Mouse (Mus musculus): ENCODE measurements around the gene Hsdl1. TPM values are rescaled to one million over a fixed set of nuclear protein-coding genes. Genes with fewer than 3 reads are reported as not detected.

Hsdl1 gene
- polyA plus RNA-seq, 1 experiment from 2014 or later, result 16.6 TPM

DNA sequence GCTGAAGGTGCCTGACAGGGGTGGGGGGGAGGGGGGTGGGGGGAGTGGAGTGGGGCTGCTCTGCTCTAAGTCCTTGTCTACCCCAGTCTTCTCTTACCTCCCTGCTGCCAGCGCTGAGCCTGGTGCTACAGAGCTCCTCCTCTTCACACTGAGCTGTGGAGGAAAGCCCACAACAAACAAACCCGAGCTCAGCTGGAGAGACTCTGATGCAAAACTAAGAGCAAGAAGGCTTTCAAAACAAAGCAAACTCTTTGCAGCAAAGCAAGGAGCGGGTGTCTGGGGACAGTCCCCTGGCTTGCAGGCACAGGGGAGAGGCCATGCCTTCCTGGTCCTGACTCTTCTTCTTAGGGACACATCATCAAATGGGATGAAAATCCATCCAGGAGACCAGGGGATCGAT is 5.1 kb downstream of the Hsdl1 start:
- Histone ChIP-seq H3K4me3 (ENCODE audit: low read depth, low read length) (no peak overlapping the region), H3K36me3 (ENCODE audit: control insufficient read depth, insufficient read depth) (peaks cover 16% of the 10 kb centered on the region), H3K4me1 (ENCODE audit: control insufficient read depth, low read depth, low read length) (peaks cover 22% of the 10 kb centered on the region), H3K27ac (ENCODE audit: low read length) (no peak overlapping the region), H3K27me3 (ENCODE audit: control insufficient read depth, insufficient read depth, low read depth, low read length) (no peaks in the 10 kb centered on the region), H3K9ac (ENCODE audit: low read depth, low read length) (no peak overlapping the region), H3K9me3 (replicated peaks; ENCODE audit: control insufficient read depth, low read length) (no peaks in the 10 kb centered on the region), H3K4me2 (ENCODE audit: low read depth, low read length) (no peak overlapping the region)
- whole genome bisulfite sequencing (ENCODE audit: insufficient replicate concordance), result 53% methylated on average over 4 of the region's 4 CpGs
- ATAC-seq (ENCODE audit: low read depth), result no peak

DNA sequence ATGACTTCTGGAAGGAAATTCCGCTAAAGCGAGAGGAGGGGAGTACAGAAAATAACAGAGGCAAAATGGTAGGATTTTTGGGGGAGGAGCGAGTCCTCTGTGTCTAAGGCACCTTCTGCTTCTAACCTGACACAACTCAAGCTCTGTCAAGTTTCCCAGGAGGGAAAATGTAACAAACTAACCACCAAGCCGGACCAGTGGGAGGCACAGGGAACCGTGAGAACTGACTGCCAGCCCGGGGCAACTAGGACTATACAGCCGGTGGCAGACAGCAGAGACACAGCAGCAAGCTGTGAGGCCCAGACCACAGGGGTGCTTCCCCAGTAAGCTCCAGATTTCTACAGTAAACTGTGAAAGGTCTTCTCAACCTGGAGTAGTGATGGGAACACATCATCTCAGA is 6.0 kb downstream of the Hsdl1 start:
- H3K9ac ChIP-seq (ENCODE audit: low read depth, low read length), result no peak overlapping the region
- peaks cover 16% of the 10 kb centered on the region for H3K36me3 ChIP-seq (ENCODE audit: control insufficient read depth, insufficient read depth)
- no peak overlapping the region for H3K27ac ChIP-seq (ENCODE audit: low read length)
- 71% methylated on average over 7 of the region's 7 CpGs for WGBS (ENCODE audit: insufficient replicate concordance)
- no peak overlapping the region for H3K4me3 ChIP-seq (ENCODE audit: low read depth, low read length)
- ATAC-seq (ENCODE audit: low read depth), result no peak
- H3K4me1 ChIP-seq (ENCODE audit: control insufficient read depth, low read depth, low read length), result peaks cover 19% of the 10 kb centered on the region
- no peaks in the 10 kb centered on the region for H3K27me3 ChIP-seq (ENCODE audit: control insufficient read depth, insufficient read depth, low read depth, low read length)
- H3K4me2 ChIP-seq (ENCODE audit: low read depth, low read length), result no peak overlapping the region
- H3K9me3 ChIP-seq (replicated peaks; ENCODE audit: control insufficient read depth, low read length), result no peaks in the 10 kb centered on the region

DNA sequence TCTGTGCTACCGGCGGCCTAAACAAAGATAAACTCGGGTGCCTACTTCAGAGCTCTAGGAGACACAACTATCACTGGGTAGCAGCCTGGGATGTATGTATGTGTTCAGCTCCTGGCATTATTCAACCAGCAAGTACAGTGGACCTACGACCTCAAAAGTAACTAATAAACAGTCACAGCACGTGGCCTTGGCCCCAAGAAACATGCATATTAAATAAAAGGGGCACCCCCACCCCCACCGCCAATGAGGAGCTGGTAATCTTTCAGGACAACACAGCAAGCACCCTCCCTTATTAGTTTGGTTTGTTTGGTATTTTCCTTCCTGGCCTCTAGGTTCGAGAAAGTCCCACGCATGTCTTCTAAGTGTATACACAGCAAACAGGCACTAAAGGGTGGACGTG is 6.7 kb downstream of the Hsdl1 start:
- Histone ChIP-seq H3K36me3 (ENCODE audit: control insufficient read depth, insufficient read depth) (peaks cover 20% of the 10 kb centered on the region), H3K4me2 (ENCODE audit: low read depth, low read length) (no peak overlapping the region), H3K4me1 (ENCODE audit: control insufficient read depth, low read depth, low read length) (peaks cover 12% of the 10 kb centered on the region), H3K4me3 (ENCODE audit: low read depth, low read length) (no peak overlapping the region), H3K9ac (ENCODE audit: low read depth, low read length) (no peak overlapping the region), H3K27me3 (ENCODE audit: control insufficient read depth, insufficient read depth, low read depth, low read length) (no peaks in the 10 kb centered on the region), H3K27ac (ENCODE audit: low read length) (no peak overlapping the region), H3K9me3 (replicated peaks; ENCODE audit: control insufficient read depth, low read length) (no peaks in the 10 kb centered on the region)
- no peak for ATAC-seq (ENCODE audit: low read depth)
- WGBS (ENCODE audit: insufficient replicate concordance), result 77% methylated on average over 9 of the region's 9 CpGs

DNA sequence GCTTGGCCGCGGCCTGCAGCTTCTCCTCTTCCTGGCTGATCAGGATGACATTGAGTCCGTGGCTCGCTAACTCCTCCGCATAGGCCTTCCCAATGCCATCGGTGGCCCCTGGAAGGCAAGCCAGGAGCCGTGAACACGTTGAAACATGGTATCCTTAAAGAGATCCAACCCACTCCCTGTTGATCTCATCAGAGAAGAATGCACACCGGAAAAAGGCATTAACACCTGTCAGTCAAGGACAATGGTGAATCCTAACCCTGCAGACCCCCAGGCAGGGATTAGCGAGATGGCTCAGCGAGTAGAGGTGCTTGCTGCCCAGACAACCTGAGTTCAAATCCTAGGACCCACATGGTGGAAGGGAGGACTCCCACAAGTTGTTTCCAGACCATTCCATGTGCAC is 8.6 kb downstream of the Hsdl1 start:
- Histone ChIP-seq H3K27me3 (ENCODE audit: control insufficient read depth, insufficient read depth, low read depth, low read length) (no peaks in the 10 kb centered on the region), H3K9ac (ENCODE audit: low read depth, low read length) (no peak overlapping the region), H3K27ac (ENCODE audit: low read length) (no peak overlapping the region), H3K9me3 (replicated peaks; ENCODE audit: control insufficient read depth, low read length) (no peaks in the 10 kb centered on the region), H3K4me2 (ENCODE audit: low read depth, low read length) (no peak overlapping the region), H3K4me3 (ENCODE audit: low read depth, low read length) (no peak overlapping the region), H3K36me3 (ENCODE audit: control insufficient read depth, insufficient read depth) (peaks cover 20% of the 10 kb centered on the region), H3K4me1 (ENCODE audit: control insufficient read depth, low read depth, low read length) (peaks cover 2% of the 10 kb centered on the region; the same call in 1 of the 2 replicates)
- no peak for ATAC-seq (ENCODE audit: low read depth)
- WGBS (ENCODE audit: insufficient replicate concordance), result 83% methylated on average over 11 of the region's 11 CpGs

DNA sequence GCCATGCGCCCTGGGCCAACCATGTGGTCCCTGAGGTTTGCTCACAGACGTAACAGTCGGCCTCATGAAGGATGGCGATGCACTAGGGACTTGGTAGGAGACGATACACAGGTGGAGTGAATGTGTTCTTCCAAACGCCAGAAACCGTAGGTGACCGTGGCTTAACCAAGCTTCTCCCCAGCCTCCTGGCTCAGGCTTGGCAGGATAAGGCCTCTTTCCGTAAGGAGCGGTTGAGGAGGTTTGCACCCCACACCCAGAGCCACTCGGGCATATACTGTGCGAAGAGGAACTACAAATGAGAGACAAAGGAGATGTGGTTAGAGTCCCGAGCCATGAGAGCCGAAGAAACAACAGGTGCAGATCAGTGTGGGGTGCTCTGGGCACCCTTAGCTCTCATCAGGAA is 11.1 kb downstream of the Hsdl1 start:
- Histone ChIP-seq H3K4me3 (ENCODE audit: low read depth, low read length) (no peak overlapping the region), H3K4me1 (ENCODE audit: control insufficient read depth, low read depth, low read length) (peaks cover 5% of the 10 kb centered on the region), H3K27ac (ENCODE audit: low read length) (no peak overlapping the region), H3K4me2 (ENCODE audit: low read depth, low read length) (no peak overlapping the region), H3K27me3 (ENCODE audit: control insufficient read depth, insufficient read depth, low read depth, low read length) (no peaks in the 10 kb centered on the region), H3K36me3 (ENCODE audit: control insufficient read depth, insufficient read depth) (peaks cover 20% of the 10 kb centered on the region), H3K9ac (ENCODE audit: low read depth, low read length) (no peak overlapping the region), H3K9me3 (replicated peaks; ENCODE audit: control insufficient read depth, low read length) (no peaks in the 10 kb centered on the region)
- no peak for ATAC-seq (ENCODE audit: low read depth)
- WGBS (ENCODE audit: insufficient replicate concordance), result 79% methylated on average over 14 of the region's 14 CpGs

DNA sequence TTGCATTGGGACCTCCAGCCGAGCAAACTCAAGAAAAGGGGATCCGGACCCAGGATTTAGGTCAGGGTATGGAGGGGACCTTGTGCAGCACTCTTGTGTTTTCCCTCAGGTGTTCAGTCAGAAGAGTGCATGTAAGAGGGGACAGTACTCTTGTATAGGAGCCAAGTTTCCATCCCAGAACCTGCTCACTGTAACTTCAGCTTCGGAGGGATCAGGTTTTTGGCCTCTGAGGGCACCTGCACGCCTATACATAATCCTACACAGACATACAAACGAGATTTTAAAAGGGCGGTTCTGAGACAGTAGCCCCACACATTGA is 15.6 kb downstream of the Hsdl1 start:
- Histone ChIP-seq H3K4me1 (ENCODE audit: control insufficient read depth, low read depth, low read length) (peaks cover 26% of the 10 kb centered on the region), H3K27me3 (ENCODE audit: control insufficient read depth, insufficient read depth, low read depth, low read length) (no peaks in the 10 kb centered on the region), H3K4me2 (ENCODE audit: low read depth, low read length) (peak overlapping the region; percentile 70), H3K9me3 (replicated peaks; ENCODE audit: control insufficient read depth, low read length) (no peaks in the 10 kb centered on the region), H3K36me3 (ENCODE audit: control insufficient read depth, insufficient read depth) (peaks cover 4% of the 10 kb centered on the region), H3K27ac (ENCODE audit: low read length) (no peak overlapping the region; the same call in 1 of the 2 replicates), H3K4me3 (ENCODE audit: low read depth, low read length) (peak overlapping the region; percentile 84), H3K9ac (ENCODE audit: low read depth, low read length) (peak overlapping the region; percentile 67)
- WGBS (ENCODE audit: insufficient replicate concordance), result 80% methylated on average over 6 of the region's 6 CpGs
- no peak for ATAC-seq (ENCODE audit: low read depth)

DNA sequence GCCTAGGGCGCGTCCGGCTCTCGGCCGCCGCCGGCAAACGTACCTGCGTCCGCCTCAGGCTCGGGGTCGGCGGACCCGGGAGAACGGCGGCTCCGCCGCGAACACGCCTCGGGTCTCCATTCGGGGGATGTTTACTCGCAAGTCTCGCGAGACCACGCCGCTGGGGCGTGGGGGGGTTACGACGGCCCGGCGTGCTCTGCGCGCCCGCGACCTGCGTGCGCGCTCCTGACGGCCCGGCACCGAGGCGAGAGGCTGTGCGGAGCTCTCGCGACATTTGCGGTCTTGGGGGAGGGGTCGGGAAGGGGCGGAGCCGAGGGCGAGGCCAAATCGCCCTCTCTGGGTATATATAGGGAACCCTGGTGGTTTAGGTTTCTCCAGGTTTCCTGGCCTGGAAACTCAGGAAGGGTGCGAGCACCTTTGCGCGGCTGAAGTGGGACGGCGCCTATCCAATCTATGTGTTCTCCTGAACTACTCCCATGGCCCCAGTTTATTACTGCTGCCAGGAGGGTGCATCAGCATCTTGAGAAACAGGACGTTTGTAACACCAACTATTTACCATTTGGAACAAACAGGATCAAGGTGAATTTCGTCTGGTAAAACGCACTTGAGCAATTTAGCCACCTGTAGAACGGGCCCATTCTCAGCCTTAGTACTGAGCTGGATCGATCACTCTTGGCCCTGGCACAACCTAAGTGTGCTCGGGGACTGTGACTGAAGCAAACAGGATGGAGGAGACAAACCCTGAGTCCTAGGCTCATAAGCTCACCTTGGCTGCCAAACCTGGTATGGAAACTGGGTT is 16.2 kb downstream of the Hsdl1 start, which contains the start of gene Mbtps1:
Gene Mbtps1, minus strand, starts transcription at position 133 of the 799 bp plus-strand sequence.
- peak within 1 kb of the TSS; percentile 91 for H3K9ac ChIP-seq (ENCODE audit: low read depth, low read length)
- 4% methylated on average over 63 of the region's 63 CpGs for WGBS (ENCODE audit: insufficient replicate concordance)
- H3K9me3 ChIP-seq (replicated peaks; ENCODE audit: control insufficient read depth, low read length), result no peaks in the 10 kb centered on the region
- H3K27ac ChIP-seq (ENCODE audit: low read length), result peak within 1 kb of the TSS; percentile 92
- H3K4me3 ChIP-seq (ENCODE audit: low read depth, low read length), result peak within 1 kb of the TSS; percentile 84
- peaks cover 29% of the 10 kb centered on the region for H3K4me1 ChIP-seq (ENCODE audit: control insufficient read depth, low read depth, low read length)
- H3K4me2 ChIP-seq (ENCODE audit: low read depth, low read length), result peak within 1 kb of the TSS; percentile 70
- peak; percentile 98 for ATAC-seq (ENCODE audit: low read depth)
- peaks cover 3% of the 10 kb centered on the region for H3K36me3 ChIP-seq (ENCODE audit: control insufficient read depth, insufficient read depth)
- H3K27me3 ChIP-seq (ENCODE audit: control insufficient read depth, insufficient read depth, low read depth, low read length), result no peaks in the 10 kb centered on the region

DNA sequence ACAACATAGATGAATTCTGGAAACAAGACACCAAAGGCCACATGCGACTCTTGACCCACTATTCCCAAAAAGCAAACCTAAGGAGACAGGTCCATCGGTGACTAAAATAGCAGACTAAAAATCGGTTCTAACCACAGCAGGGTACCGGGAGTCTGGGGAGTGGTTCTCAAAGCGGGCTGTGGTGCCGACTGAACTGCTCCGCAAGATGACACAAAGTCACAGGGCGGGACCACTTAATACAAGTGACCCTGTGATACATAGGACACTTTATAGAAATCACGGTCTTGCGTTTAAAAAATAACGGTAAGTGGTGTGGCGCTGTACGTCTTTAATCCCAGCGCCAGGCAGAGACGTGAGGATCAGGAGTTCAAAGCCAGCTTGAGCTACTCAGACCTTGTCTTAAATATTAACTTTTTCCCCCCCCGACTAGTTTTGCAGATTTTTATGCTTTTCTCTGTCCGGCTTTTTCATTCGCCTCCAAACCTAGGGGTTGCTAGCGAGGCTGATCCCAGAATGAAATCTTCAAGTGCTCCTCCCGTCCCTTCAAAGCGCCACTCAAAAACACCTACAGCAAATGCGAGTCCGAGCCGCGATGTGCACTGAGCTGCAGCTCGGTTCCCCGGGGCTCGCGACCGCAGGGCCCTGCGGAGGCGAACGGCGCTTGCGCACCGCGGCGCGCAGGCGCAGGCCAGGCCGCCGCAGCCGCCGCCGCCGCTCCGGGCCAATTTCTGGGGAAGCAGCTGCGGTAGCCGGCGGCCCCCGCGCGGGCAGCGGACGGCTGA is 17.0 kb downstream of the Hsdl1 start:
- peaks cover 35% of the 10 kb centered on the region for H3K4me1 ChIP-seq (ENCODE audit: control insufficient read depth, low read depth, low read length)
- under 1% methylated on average over 55 of the region's 55 CpGs for WGBS (ENCODE audit: insufficient replicate concordance)

DNA sequence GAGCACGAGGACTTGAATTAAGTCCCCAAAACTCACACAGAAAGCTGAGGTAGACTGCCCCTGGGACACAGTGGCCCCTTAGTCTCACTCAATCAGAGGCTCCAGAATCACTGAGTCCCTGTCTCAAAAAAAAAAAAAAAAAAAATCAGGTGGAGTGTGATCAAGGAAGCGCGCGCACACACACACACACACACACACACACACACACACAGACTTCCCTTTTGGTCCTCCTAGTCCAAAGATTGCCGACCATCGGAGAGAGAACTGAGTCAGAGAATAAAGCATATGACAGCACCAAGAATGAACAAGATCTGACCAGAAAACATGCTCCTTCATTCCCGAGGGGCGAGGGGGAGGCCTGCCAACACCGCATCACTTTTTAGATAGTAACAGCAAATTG is 17.9 kb downstream of the Hsdl1 start:
- H3K4me1 ChIP-seq (ENCODE audit: control insufficient read depth, low read depth, low read length), result peaks cover 41% of the 10 kb centered on the region

More for the DNA sequence above, 17.0 kb downstream of the Hsdl1 start:
- peak overlapping the region; percentile 70 for H3K4me2 ChIP-seq (ENCODE audit: low read depth, low read length)
- peak overlapping the region; percentile 91 for H3K9ac ChIP-seq (ENCODE audit: low read depth, low read length)
- H3K27ac ChIP-seq (ENCODE audit: low read length), result peak overlapping the region; percentile 92
- H3K27me3 ChIP-seq (ENCODE audit: control insufficient read depth, insufficient read depth, low read depth, low read length), result no peaks in the 10 kb centered on the region
- peak; percentile 88 for ATAC-seq (ENCODE audit: low read depth)
- no peaks in the 10 kb centered on the region for H3K36me3 ChIP-seq (ENCODE audit: control insufficient read depth, insufficient read depth)
- no peaks in the 10 kb centered on the region for H3K9me3 ChIP-seq (replicated peaks; ENCODE audit: control insufficient read depth, low read length)
- H3K4me3 ChIP-seq (ENCODE audit: low read depth, low read length), result peak overlapping the region; percentile 84

More for the DNA sequence above, 17.9 kb downstream of the Hsdl1 start:
- H3K9ac ChIP-seq (ENCODE audit: low read depth, low read length), result peak overlapping the region; percentile 91
- H3K27ac ChIP-seq (ENCODE audit: low read length), result no peak overlapping the region; the same call in 1 of the 2 replicates
- peak overlapping the region; percentile 84 for H3K4me3 ChIP-seq (ENCODE audit: low read depth, low read length)
- no peaks in the 10 kb centered on the region for H3K9me3 ChIP-seq (replicated peaks; ENCODE audit: control insufficient read depth, low read length)
- no peaks in the 10 kb centered on the region for H3K27me3 ChIP-seq (ENCODE audit: control insufficient read depth, insufficient read depth, low read depth, low read length)
- H3K4me2 ChIP-seq (ENCODE audit: low read depth, low read length), result peak overlapping the region; percentile 70
- ATAC-seq (ENCODE audit: low read depth), result no peak
- 52% methylated on average over 9 of the region's 9 CpGs for WGBS (ENCODE audit: insufficient replicate concordance)
- H3K36me3 ChIP-seq (ENCODE audit: control insufficient read depth, insufficient read depth), result no peaks in the 10 kb centered on the region
